Mouse (Mus musculus) kidney, adult 2 months (tissue): ENCODE measurements at regions not wholly inside any gene's neighbourhood (a gene's known extent, or its start where the extent isn't known, plus 50 kb on each side); places are given as distances from the start of the nearest gene placed in this dataset.

ENCODE experiments used
- CTCF ChIP-seq: fragments of 200-500 bp; conservative IDR thresholded peaks from 2 replicates; pipeline ENCODE4 v1.5.1; 2011; ENCODE audit warnings: low read depth, mild to moderate bottlenecking, control low read depth, low read length, moderate library complexity, mixed read lengths; ENCODE audit not compliant: insufficient read depth, insufficient read length
- POLR2A ChIP-seq: fragments of 200-500 bp; IDR thresholded peaks from one replicate; pipeline ENCODE4 v1.6.1; 2011; ENCODE audit warnings: low read depth, low read length, control low read depth

DNA sequence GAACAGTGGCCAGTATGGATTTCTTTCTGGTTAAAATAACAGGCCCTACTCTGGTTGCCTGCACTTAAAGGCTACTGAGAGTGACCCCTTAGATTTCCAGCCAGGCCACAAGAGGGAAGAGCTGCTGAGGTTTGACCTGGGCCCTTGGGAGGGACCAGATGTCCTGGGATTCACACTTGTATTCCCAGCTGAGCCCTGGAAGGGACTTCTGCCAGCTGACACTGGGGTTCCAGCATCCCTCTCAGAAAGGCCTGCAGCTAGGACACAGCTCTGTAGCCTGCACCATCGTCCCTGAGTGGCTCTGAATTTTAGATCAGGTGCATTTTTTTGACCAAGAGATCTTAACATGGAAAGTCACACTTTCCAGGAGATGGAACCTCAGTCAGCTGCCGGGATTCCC, 482.7 kb downstream of the Rps24 start:
- TF ChIP-seq CTCF (no peak), POLR2A (no peak)
